Mouse (Mus musculus) forebrain, embryonic 11.5 days (tissue): Measurements from ENCODE around the gene Cdh4. TPM values are rescaled to one million over a fixed set of nuclear protein-coding genes. Genes with fewer than 3 reads are reported as not detected.

Experiments used
- ATAC-seq: fragments of 200-750 bp; cut with Nextera tagmentation; replicated peaks from 2 replicates; pipeline ENCODE4 v1.8.0; 2017; ENCODE audit warnings: moderate TSS enrichment; ENCODE audit not compliant: low FRiP score
- DNase-seq: peaks from one replicate; pipeline ENCODE4 v3.0.0-alpha.2; 2017; ENCODE audit warnings: low spot score
- H3K27ac ChIP-seq: fragments of 300-500 bp; sonication (generic); 2 replicates; pipeline ENCODE4 v1.5.1; 2014; ENCODE audit warnings: low read depth, low read length
- H3K27me3 ChIP-seq: fragments of 300-500 bp; sonication (generic); 2 replicates; pipeline ENCODE4 v1.6.1; 2014; ENCODE audit warnings: mild to moderate bottlenecking, low read length, mixed read lengths; ENCODE audit not compliant: control insufficient read depth, insufficient read depth
- H3K36me3 ChIP-seq: fragments of 300-500 bp; sonication (generic); 2 replicates; pipeline ENCODE4 v1.6.1; 2014; ENCODE audit warnings: mild to moderate bottlenecking, low read length, moderate library complexity, mixed read lengths; ENCODE audit not compliant: control insufficient read depth, insufficient read depth
- H3K4me1 ChIP-seq: fragments of 300-500 bp; sonication (generic); replicated peaks from 2 replicates; pipeline ENCODE4 v1.6.1; 2014; ENCODE audit warnings: low read length, mixed read lengths; ENCODE audit not compliant: control insufficient read depth, insufficient read depth
- H3K4me2 ChIP-seq: fragments of 300-500 bp; sonication (generic); 2 replicates; pipeline ENCODE4 v1.6.1; 2014; ENCODE audit warnings: low read depth, mild to moderate bottlenecking, low read length, moderate library complexity, mixed read lengths; ENCODE audit not compliant: severe bottlenecking
- H3K4me3 ChIP-seq: fragments of 300-500 bp; sonication (generic); 2 replicates; pipeline ENCODE4 v1.5.1; 2014; ENCODE audit warnings: low read depth, low read length
- H3K9ac ChIP-seq: fragments of 300-500 bp; sonication (generic); 2 replicates; pipeline ENCODE4 v1.6.1; 2014; ENCODE audit warnings: low read length
- H3K9me3 ChIP-seq: fragments of 300-500 bp; sonication (generic); 2 replicates; pipeline ENCODE4 v1.6.1; 2016; ENCODE audit warnings: low read length, mixed read lengths; ENCODE audit not compliant: control insufficient read depth
- WGBS: fragments of 180-500 bp; shearing (Covaris S2); extraction: QIAGEN DNeasy Blood & Tissue Kit; methylation state at CpG from one replicate; pipeline ENCODE4 v1.1.7; 2014; 5-methylcytosine and 5-hydroxymethylcytosine counted together
- polyA plus RNA-seq: library from polyadenylated mRNA; unstranded; fragments of >200 nt; fragmentation: Nextera tagmentation; extraction: Ambion mirVana; gene quantifications from 2 replicates; pipeline ENCODE4 v1.2.1, GENCODE M21; 2014

Cdh4 gene
- polyA plus RNA-seq, 1 experiment from 2014 or later = 24.5 TPM

GRCm38 (mm10) chr2:179536762-179537161 lies 94.5 kb downstream of the Cdh4 start:
- WGBS = 3% methylated on average over 2 of the region's 2 CpGs
- peaks cover 44% of the 10 kb centered on the region for H3K4me1 ChIP-seq
- no peaks in the 10 kb centered on the region for H3K36me3 ChIP-seq
- DNase-seq = peak; percentile 57
- no peak overlapping the region for H3K9ac ChIP-seq
- no peak for ATAC-seq
- H3K9me3 ChIP-seq = no peaks in the 10 kb centered on the region
- peak overlapping the region; percentile 80 for H3K27ac ChIP-seq
- H3K4me2 ChIP-seq = peak overlapping the region; percentile 27; the same call in 1 of the 2 replicates
- no peak overlapping the region for H3K4me3 ChIP-seq
- H3K27me3 ChIP-seq = no peaks in the 10 kb centered on the region

- WGBS = under 1% methylated on average over 19 of the region's 19 CpGs
- H3K4me3 ChIP-seq = no peak overlapping the region
These were observed 95.2 kb downstream of the Cdh4 start for GRCm38 (mm10) chr2:179537390-179537789.

GRCm38 (mm10) chr2:179537800-179538450 lies 95.7 kb downstream of the Cdh4 start:
- 20% methylated on average over 3 of the region's 3 CpGs for WGBS
- Histone ChIP-seq H3K27ac (peak overlapping the region; percentile 74), H3K4me1 (peaks cover 42% of the 10 kb centered on the region), H3K36me3 (no peaks in the 10 kb centered on the region), H3K9me3 (no peaks in the 10 kb centered on the region), H3K4me3 (no peak overlapping the region), H3K4me2 (peak overlapping the region; percentile 34; the same call in 1 of the 2 replicates), H3K9ac (peak overlapping the region; percentile 29; the same call in 1 of the 2 replicates), H3K27me3 (no peaks in the 10 kb centered on the region)
- DNase-seq (peak; percentile 51), ATAC-seq (peak; percentile 31)

More at GRCm38 (mm10) chr2:179537390-179537789, 95.2 kb downstream of the Cdh4 start:
- Histone ChIP-seq H3K4me2 (peak overlapping the region; percentile 34; the same call in 1 of the 2 replicates), H3K4me1 (peaks cover 44% of the 10 kb centered on the region), H3K27me3 (no peaks in the 10 kb centered on the region), H3K27ac (peak overlapping the region; percentile 80), H3K9me3 (no peaks in the 10 kb centered on the region), H3K9ac (no peak overlapping the region), H3K36me3 (no peaks in the 10 kb centered on the region)
- ATAC-seq = peak; percentile 95
- peak; percentile 92 for DNase-seq

GRCm38 (mm10) chr2:179538535-179538934 lies 96.3 kb downstream of the Cdh4 start:
- Histone ChIP-seq H3K4me3 (no peak overlapping the region), H3K4me2 (no peak overlapping the region), H3K27me3 (no peaks in the 10 kb centered on the region), H3K9ac (no peak overlapping the region), H3K27ac (no peak overlapping the region), H3K9me3 (no peaks in the 10 kb centered on the region), H3K4me1 (peaks cover 41% of the 10 kb centered on the region), H3K36me3 (no peaks in the 10 kb centered on the region)
- DNase-seq (peak; percentile 49), ATAC-seq (no peak)
- 35% methylated on average over 4 of the region's 4 CpGs for WGBS

GRCm38 (mm10) chr2:179539532-179540245 lies 97.5 kb downstream of the Cdh4 start:
- Histone ChIP-seq H3K4me2 (no peak overlapping the region), H3K4me3 (no peak overlapping the region), H3K27me3 (no peaks in the 10 kb centered on the region), H3K9me3 (no peaks in the 10 kb centered on the region), H3K9ac (peak overlapping the region; percentile 27), H3K4me1 (peaks cover 37% of the 10 kb centered on the region), H3K36me3 (no peaks in the 10 kb centered on the region), H3K27ac (peak overlapping the region; percentile 31; the same call in 1 of the 2 replicates)
- peak; percentile 61 for DNase-seq
- no peak for ATAC-seq
- 1% methylated on average over 9 of the region's 9 CpGs for WGBS

GRCm38 (mm10) chr2:179541096-179541495 lies 98.9 kb downstream of the Cdh4 start:
- no peak overlapping the region for H3K27ac ChIP-seq
- ATAC-seq (no peak), DNase-seq (no peak)
- H3K4me2 ChIP-seq = no peak overlapping the region
- H3K4me3 ChIP-seq = no peak overlapping the region
- H3K9me3 ChIP-seq = no peaks in the 10 kb centered on the region
- no peaks in the 10 kb centered on the region for H3K27me3 ChIP-seq
- no peaks in the 10 kb centered on the region for H3K36me3 ChIP-seq
- peaks cover 27% of the 10 kb centered on the region for H3K4me1 ChIP-seq
- H3K9ac ChIP-seq = no peak overlapping the region
- 93% methylated on average over 4 of the region's 4 CpGs for WGBS

- WGBS = 56% methylated on average over 5 of the region's 5 CpGs
- no peaks in the 10 kb centered on the region; the same call in 1 of the 2 replicates for H3K9me3 ChIP-seq
These were observed 105.4 kb downstream of the Cdh4 start for GRCm38 (mm10) chr2:179547627-179548026.

GRCm38 (mm10) chr2:179555928-179556327 lies 113.7 kb downstream of the Cdh4 start:
- H3K4me2 ChIP-seq = no peak overlapping the region
- H3K36me3 ChIP-seq = no peaks in the 10 kb centered on the region
- 87% methylated on average over 4 of the region's 4 CpGs for WGBS
- no peaks in the 10 kb centered on the region for H3K9me3 ChIP-seq
- ATAC-seq = no peak
- no peaks in the 10 kb centered on the region; the same call in 1 of the 2 replicates for H3K4me1 ChIP-seq
- no peak for DNase-seq
- no peaks in the 10 kb centered on the region for H3K27me3 ChIP-seq
- H3K4me3 ChIP-seq = no peak overlapping the region
- H3K27ac ChIP-seq = no peak overlapping the region
- no peak overlapping the region for H3K9ac ChIP-seq

More at GRCm38 (mm10) chr2:179547627-179548026, 105.4 kb downstream of the Cdh4 start:
- H3K4me2 ChIP-seq = no peak overlapping the region
- no peaks in the 10 kb centered on the region for H3K27me3 ChIP-seq
- DNase-seq (no peak), ATAC-seq (no peak)
- no peak overlapping the region for H3K9ac ChIP-seq
- H3K4me1 ChIP-seq = no peaks in the 10 kb centered on the region
- H3K4me3 ChIP-seq = no peak overlapping the region
- H3K36me3 ChIP-seq = no peaks in the 10 kb centered on the region
- no peak overlapping the region for H3K27ac ChIP-seq
